Mouse (Mus musculus): ENCODE results near the gene Cbx7.

Cbx7 gene

DNA sequence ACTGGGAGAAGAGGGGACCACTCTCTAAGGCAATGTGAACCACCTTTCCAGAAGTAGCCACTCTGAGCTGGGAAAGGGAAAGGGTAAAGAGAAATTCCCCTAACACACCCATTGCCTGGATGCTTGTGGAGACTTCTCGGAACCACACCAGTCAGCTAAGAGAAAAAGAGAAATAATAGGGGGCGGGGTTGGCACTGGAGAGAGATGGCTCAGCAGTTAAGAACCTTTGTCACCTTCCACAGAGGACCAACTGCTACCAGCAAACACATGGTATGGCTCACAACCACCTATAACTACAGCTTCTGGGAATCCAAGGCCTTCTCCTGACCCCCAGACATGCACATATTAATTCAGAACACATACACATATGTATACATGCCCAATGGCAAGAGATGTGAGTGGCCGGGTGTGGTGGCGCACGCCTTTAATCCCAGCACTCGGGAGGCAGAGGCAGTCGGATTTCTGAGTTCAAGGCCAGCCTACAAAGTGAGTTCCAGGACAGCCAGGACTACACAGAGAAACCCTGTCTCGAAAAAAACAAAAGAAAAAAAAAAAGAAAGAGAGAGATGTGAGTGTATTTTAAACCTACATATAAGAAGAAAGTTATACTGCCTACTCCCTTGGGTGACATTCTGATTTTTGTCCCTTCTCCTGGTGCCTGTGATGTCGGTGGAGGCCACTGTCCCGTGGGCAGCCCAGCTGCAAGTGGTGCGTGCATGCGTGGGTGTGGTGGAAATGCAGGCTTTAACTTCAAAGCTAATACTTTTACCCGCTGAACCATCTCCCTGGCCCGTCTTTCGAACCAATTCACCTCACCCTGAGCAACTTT, 77.7 kb downstream of the Cbx7 start:
- DNase-seq (ENCODE audit: low spot score), result no peak

DNA sequence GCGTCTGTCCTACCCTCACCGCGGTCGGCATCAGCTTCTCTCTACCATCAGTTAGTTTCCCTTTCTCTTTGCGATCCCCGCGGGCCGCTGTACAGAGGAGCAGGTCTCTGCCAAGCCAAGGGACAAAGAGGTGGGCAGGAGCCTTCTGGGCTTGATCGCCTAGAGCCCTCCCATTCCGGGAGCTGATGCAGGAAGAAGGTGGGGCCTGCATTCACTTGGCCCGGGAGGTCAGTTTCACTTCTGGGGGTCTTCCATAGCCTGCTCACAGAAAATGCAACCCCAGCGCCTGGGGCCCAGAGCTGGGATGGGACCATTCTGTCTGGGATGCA, 78.7 kb downstream of the Cbx7 start:
- DNase-seq (ENCODE audit: low spot score), result peak; percentile 75

DNA sequence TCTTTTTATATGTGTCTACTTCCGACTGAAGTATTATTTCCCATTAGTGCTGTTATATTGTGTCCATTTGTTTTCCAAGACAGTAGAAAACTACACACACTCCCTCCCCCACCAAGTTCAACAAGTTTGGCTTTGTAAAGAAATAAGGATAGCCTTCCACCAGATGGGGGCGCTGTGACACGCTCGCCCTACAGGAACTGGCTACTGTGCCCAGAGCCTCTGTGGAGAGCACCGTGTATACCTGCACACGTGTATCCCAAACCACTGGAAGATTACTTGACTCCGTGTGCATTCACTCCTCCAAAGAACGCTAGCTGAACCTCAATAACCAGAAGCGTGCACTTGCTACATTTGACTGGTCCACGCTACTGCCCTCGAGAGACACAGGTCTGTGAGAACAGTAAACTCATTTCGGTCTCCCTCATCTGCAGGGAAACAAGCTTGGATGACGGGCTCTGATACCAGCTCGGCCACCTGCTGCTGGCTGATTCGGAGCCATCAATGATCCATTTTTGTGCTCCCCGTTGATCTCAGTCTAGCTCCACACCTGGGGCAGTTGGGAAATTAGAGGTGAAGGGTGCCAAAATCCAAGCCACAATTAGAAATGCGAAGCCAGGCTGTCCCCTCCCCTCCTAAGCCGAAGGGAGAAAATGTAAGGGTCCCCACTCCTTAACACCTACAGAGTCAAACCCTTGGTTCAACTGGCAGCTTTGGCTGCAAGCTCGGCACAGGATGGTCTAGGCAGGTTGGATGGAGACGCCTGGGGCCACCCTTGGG, 79.3 kb downstream of the Cbx7 start, which contains the start of gene Apobec3:
TSS of gene Apobec3 (plus strand) at position 224 of the 777 bp plus-strand sequence.
- peak; percentile 85 for DNase-seq (ENCODE audit: low spot score)

DNA sequence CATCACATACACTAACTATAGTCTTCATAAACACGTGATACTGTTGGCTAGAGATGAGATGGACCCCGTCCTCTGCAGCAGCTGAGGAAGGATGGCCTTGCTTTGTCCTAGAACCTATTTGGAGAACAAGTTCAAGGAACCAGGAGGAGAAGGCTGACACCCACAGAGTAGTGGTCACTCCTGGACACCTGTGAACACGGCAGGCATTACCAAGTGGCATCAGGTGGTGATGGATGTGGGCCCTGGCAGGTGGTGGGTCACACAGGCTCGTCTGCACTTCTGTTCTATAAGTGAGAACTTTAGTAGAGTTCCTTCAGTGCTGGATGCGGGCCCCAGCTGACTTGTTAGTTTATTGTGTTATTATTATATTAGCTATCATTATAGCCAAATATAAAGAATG, 86.1 kb downstream of the Cbx7 start:
- no peak for DNase-seq (ENCODE audit: low spot score)

DNA sequence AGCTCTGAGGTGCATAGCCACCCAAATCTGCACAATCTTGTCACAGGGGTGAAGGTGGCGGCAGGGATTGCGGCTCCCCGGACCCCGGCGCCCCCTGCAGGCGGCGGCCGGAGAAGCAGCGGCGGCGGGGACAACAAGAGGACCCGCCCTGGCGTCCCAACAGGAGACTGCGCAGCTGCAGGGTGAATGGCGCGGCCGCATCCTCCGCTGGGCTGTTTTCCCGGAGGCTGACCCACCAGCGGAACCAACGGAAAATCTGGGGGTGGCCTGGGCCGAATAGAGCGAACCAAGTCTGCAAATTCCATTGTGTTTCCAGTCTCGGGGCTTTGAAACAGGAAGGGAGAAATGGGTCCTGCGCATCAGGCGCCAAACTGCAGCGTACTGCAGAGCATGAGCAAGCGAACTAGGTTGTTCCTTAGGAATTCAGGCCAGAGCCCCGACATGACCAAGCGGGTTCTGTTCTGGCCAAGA, 87.5 kb downstream of the Cbx7 start:
- DNase-seq (ENCODE audit: low spot score), result peak; percentile 95

DNA sequence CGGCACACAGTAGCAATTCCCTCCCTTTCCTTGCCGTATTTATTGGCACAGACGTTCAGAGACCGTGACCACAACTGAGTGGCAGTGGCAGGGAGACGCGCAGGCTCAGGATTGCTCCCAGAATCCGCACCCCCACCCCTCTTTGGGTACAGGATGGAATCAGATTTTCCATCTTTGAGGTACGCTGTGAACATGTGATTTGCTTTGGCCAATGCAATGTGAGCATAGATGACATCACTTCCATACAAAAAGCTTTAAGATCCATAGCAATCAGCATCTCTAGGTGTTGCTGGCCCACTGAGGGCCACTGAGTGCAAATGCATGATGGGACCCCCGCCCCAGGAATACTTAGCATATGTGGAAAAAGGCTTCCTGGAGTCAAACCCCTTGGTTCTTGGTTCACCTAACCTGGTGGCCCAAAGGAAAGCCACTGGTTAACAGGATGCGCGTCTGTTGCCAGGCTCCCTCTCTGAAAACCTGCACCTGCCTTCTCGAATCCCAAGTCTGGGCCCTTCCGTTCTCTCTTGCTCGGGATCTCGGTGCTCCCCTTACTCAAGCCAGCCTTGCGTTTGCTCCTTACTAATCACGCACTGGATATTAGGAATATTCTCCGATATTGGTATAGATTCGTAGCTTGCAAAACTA, 88.2 kb downstream of the Cbx7 start:
- no peak for DNase-seq (ENCODE audit: low spot score)

DNA sequence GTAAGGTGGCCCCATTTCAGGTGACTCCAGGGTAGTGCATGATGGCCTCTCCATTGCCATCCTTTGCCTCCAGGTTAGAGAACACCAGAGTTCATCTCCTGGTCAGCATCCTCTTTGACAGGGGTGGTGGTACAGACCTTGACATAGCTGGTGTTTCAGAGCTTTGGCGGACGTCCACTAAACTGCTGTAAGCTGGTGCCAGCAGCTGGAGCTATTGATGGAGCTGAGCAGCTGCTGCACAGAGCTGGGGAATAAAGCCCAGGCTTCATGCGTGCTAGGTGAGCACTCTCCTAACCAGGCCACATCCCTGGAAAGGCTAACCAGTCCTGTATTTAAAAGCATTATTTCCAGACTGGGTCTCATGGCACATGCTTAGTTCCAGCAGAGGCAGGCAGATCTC, 90.4 kb downstream of the Cbx7 start:
- DNase-seq (ENCODE audit: low spot score), result no peak

DNA sequence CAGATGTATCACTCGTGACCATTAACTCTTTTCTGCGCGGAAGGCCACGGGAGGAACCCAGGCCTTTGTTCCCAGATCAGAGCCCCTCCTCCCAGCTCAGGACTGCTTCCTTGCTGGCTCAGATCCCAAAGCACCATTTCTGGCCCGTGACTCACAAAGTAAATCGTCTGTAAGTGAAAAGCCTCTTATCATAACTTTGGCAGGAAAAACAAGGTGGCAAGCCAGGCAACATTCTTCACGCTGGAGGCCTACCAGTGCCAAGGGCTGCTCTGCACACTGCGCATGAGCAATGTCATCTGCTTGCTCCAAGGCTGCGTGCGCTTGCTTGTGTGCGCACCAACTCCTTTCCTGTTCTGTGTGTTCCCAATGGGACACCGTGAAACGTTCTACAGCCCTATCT, 91.6 kb downstream of the Cbx7 start:
- DNase-seq (ENCODE audit: low spot score), result peak; percentile 94

DNA sequence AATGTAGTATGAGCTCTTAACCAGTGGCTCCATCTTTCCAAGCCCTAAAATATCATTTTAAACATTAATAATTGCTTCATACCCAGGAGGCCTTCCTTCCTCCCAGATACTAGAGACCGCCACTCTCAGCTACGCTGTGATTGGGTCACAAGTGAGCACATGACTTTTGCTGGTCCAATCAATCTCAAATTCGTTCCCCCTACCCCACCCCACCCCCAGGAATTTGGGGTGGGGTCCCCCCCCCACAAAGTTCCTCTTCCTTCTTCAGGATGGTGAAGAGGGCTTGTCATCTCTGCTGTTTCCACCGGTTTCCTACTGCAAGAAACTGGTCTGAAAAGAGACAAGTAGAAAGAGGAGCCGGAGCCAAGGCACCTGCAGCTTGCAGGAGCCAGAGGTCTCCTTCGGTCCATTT, 92.2 kb downstream of the Cbx7 start:
- DNase-seq (ENCODE audit: low spot score), result peak; percentile 53

DNA sequence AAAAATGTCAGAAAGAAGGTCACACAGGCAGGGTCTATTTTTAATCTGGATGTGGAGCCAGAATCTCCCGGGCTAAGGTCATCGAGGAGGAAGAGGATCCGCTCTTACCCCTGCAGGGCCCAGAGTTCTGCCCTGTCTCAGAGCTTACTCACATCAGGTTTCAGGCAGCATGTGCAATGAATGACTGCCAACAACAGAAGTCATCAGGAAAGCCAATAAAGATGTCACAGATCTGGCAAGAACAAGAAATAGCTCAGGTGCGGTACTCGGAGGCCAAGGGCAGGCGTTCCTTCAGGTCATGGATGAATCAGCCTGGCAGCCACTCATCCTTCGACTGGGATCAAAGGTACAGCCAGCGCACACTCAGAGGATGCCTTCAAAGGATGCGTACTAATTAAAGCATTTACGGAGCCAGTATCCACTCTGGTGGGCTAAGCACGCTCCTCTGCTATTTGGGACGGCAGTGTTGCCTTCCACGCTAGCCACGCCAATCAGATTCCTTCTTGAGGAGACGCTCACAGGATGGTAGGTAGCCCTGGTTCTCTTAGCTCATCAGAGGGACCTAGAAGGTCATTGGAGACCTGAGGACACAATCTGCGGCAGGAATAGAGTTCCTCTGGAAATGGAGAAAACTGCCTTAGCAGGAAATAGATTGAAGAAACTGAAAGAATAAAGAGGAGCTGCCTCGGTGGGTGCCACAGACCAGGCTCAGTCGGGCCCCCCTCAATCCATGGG, 95.5 kb downstream of the Cbx7 start:
- peak; percentile 54 for DNase-seq (ENCODE audit: low spot score)

DNA sequence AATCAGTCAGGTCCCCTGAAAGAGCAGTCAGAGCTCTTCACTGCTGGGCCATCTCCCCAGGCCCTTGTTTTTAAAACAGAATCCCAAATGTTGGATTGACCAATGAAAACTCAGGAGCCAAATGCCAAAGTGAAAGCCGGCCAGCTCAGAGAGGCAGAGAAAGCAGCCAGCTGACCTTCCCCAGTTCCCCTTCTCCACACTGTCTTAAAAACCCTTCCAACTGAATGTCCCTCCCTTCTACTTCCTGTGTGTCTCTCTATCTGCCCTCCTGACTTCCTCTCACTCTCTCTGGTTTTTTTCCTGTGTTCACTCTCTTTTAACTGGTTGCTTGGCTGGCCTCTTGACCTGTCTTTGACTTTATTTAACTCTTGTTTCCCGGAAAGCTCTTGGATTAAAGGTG, 96.9 kb downstream of the Cbx7 start:
- DNase-seq (ENCODE audit: low spot score), result no peak

DNA sequence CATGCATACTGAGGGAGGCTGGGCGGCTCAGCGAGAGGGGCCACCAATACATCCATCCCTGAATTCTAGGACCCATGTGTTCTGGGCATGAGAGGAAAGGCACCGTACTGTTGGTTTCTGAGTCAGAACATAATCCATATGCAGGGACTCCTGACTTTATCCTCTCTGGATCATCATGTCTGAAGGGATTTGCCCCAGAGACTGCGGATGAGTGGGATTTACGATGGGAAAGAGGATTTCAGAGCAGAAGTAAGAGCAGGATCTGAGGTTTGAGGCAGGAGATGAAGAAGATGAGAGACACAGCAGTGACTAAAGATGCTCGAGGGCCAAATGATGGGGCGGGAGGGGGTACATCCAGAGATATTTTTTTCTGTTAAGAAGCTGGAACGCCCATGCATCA, 97.4 kb downstream of the Cbx7 start:
- no peak for DNase-seq (ENCODE audit: low spot score)

DNA sequence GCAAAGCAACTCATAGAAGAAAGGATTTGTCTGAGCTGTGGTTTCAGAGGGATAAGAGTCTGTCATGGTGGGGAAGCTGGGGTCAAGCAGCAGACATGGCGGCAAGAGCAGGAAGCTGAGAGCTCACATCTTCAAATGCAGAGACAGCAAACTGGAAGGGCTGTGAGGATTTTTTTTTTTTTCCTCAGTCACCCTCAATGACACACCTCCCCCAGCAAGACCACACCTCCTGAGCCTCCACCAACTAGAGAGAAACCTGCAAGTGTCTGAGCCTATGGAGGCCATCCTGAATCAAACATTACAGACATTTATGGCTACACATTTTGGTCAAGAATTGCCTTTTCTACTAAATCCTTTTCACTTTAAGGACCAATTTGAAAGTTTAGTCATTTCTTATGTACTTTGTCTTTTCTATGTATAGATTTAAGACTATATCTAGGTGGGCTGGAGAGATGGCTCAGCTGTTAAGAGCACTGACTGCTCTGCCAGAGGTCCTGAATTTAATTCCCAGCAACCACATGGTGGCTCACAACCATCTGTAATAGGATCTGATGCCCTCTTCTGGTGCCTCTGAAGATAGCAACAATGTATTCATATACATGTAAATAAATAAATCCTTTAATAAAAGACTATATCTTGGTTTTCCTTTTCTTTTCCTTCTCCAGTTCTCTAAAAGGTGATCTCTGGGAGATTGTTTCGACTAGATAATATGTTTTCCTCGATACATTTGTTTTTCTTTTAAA, 103.5 kb downstream of the Cbx7 start:
- DNase-seq (ENCODE audit: low spot score), result no peak

Data from urinary bladder, postnatal 14 days (tissue).